Mouse (Mus musculus): ENCODE results near the gene Prg3. TPM values are rescaled to one million over a fixed set of nuclear protein-coding genes. Genes with fewer than 3 reads are reported as not detected.
A peak's percentile ranks its signal among the peaks of the same experiment; 100 is the strongest.

Gene Prg3
- total and polyA plus RNA-seq, 3 experiments, result not detected

DNA sequence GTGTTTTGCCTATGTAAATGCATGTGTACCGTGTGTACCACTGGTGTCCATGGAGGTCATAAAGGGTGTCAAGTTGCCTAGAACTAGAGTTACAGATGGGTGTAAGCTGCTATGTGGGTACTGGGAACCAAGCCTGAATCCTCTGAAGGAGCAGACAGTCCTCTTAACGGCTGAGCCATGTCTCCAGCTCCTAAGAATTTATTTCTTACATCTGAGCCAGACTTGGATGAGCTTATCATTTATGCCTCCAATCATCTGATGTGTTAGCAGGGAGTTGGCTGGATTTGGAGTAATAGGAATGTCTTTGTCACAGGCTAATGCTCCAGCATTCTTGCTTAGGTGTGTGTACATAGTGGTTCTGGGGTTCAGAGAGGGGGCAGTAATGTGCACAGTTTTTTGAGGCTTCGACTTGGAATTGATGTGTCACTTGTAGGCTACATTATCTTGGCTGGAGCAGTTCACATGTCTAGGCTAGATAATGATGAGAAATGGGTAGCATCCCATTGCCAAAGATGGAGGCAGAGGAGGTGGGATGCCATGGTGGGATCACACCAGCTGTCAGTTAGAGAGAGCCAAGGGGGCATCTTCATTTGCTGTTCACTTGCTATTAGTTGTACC lies 40.8 kb upstream of the Prg3 start:
- no peak overlapping the region for H3K9ac ChIP-seq (ENCODE audit: low read depth, low read length)
- peaks cover 40% of the 10 kb centered on the region for H3K36me3 ChIP-seq (ENCODE audit: control insufficient read depth, insufficient read depth, low read length)
- peaks cover 5% of the 10 kb centered on the region; the same call in 1 of the 2 replicates for H3K4me1 ChIP-seq (ENCODE audit: control insufficient read depth, insufficient read depth, low read length)
- DNase-seq, result no peak
- no peaks in the 10 kb centered on the region for H3K79me2 ChIP-seq (replicated peaks; ENCODE audit: control insufficient read depth, insufficient read depth, low read length)
- WGBS, result 68% methylated on average over 3 of the region's 3 CpGs
- H3K27me3 ChIP-seq (ENCODE audit: control insufficient read depth, insufficient read depth, low read length), result no peaks in the 10 kb centered on the region
- intact Hi-C loops (cut with DNase I), result no loop called here
- no peak for TF ChIP-seq EP300 (IDR thresholded peaks at IDR 0.05; ENCODE audit: insufficient read depth, low read depth, low read length)
- no peak overlapping the region for H3K4me3 ChIP-seq
- no peak overlapping the region for H3K27ac ChIP-seq

DNA sequence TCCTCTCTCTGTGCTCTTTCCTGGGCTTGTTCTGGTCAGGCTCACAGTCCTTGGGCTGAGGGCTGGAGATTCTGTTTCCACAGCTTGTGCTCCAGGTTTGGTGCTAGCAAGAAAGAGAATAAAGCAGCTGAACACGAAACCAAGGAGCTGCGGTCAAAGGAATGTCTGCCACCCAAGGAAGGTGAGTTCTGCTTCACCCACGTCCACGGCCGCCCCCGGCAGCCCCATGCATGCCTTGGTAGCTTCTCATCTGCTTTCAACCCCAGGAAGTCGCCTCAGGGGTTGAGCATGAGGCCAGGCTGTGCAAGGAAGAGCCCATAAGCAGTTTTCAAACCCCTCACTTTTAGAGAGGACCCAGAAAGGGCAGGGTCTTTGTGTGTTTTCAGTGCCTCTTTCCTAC lies 39.8 kb upstream of the Prg3 start:
- TF ChIP-seq CTCF (IDR thresholded peaks at IDR 0.05), result no peak
- no peak for TF ChIP-seq EP300 (IDR thresholded peaks at IDR 0.05; ENCODE audit: insufficient read depth, low read depth, low read length)
- no peak for TF ChIP-seq POLR2A (IDR thresholded peaks at IDR 0.05; ENCODE audit: insufficient read depth, low read depth, low read length)
- Histone ChIP-seq H3K9ac (ENCODE audit: low read depth, low read length) (no peak overlapping the region), H3K4me1 (ENCODE audit: control insufficient read depth, insufficient read depth, low read length) (peaks cover 5% of the 10 kb centered on the region; the same call in 1 of the 2 replicates), H3K79me2 (replicated peaks; ENCODE audit: control insufficient read depth, insufficient read depth, low read length) (no peaks in the 10 kb centered on the region), H3K4me3 (no peak overlapping the region), H3K36me3 (ENCODE audit: control insufficient read depth, insufficient read depth, low read length) (peaks cover 42% of the 10 kb centered on the region), H3K27ac (no peak overlapping the region), H3K27me3 (ENCODE audit: control insufficient read depth, insufficient read depth, low read length) (no peaks in the 10 kb centered on the region)
- intact Hi-C loops (cut with DNase I), result no loop called here
- 91% methylated on average over 7 of the region's 7 CpGs for WGBS
- no peak for DNase-seq

DNA sequence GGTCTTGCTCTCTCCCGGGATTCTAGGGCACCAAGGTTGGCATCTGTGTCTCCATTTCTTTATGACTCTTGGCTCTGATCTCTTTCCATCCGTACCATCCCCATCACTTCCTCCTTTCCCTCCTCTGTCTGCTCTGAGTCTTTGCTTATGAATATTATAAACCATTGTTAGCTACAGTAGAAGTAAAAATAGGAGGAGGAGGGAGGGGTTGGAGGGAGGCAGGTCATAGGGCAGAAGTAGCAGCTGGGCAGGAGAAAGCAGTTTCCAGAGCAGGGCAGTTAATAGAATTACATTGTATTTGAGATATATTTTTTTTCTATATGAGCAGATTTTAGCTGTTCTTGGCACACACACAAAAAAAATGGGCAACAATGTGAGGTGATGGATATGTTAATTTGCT lies 39.3 kb upstream of the Prg3 start:
- 62% methylated on average over 2 of the region's 2 CpGs for WGBS

DNA sequence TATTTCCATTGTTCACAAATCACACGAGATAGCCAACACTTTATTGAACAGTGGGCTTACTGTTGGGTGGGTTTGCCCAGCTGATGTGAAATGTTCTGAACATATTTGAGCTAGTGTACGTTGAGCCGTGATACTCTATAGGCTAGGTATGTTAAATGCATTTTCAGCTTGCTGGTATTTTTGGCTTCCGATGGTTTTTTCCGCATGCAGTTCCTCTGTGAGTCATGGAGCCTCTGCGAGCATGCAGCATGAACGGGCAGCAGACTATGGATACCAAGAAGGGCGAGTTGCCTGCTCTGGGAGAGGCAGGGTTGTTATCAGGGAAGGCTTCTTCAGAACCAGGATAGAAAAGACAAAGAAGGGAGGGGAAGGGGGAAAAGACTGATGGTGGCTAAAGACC lies 37.0 kb upstream of the Prg3 start:
- TF ChIP-seq CTCF (IDR thresholded peaks at IDR 0.05) (no peak), EP300 (IDR thresholded peaks at IDR 0.05; ENCODE audit: insufficient read depth, low read depth, low read length) (no peak), POLR2A (IDR thresholded peaks at IDR 0.05; ENCODE audit: insufficient read depth, low read depth, low read length) (no peak)
- DNase-seq, result no peak
- 58% methylated on average over 8 of the region's 8 CpGs for WGBS
- Histone ChIP-seq H3K79me2 (replicated peaks; ENCODE audit: control insufficient read depth, insufficient read depth, low read length) (no peaks in the 10 kb centered on the region), H3K27me3 (ENCODE audit: control insufficient read depth, insufficient read depth, low read length) (no peaks in the 10 kb centered on the region), H3K4me3 (no peak overlapping the region), H3K9ac (ENCODE audit: low read depth, low read length) (no peak overlapping the region), H3K4me1 (ENCODE audit: control insufficient read depth, insufficient read depth, low read length) (peaks cover 2% of the 10 kb centered on the region; the same call in 1 of the 2 replicates), H3K27ac (no peak overlapping the region), H3K36me3 (ENCODE audit: control insufficient read depth, insufficient read depth, low read length) (peaks cover 33% of the 10 kb centered on the region)
- intact Hi-C loops (cut with DNase I), result no loop called here

More for the DNA sequence above, 39.3 kb upstream of the Prg3 start:
- Histone ChIP-seq H3K36me3 (ENCODE audit: control insufficient read depth, insufficient read depth, low read length) (peaks cover 42% of the 10 kb centered on the region), H3K4me3 (no peak overlapping the region), H3K79me2 (replicated peaks; ENCODE audit: control insufficient read depth, insufficient read depth, low read length) (no peaks in the 10 kb centered on the region), H3K27me3 (ENCODE audit: control insufficient read depth, insufficient read depth, low read length) (no peaks in the 10 kb centered on the region), H3K9ac (ENCODE audit: low read depth, low read length) (no peak overlapping the region), H3K4me1 (ENCODE audit: control insufficient read depth, insufficient read depth, low read length) (peaks cover 5% of the 10 kb centered on the region; the same call in 1 of the 2 replicates), H3K27ac (no peak overlapping the region)
- intact Hi-C loops (cut with DNase I), result no loop called here
- no peak for DNase-seq
- TF ChIP-seq EP300 (IDR thresholded peaks at IDR 0.05; ENCODE audit: insufficient read depth, low read depth, low read length), result no peak
- no peak for TF ChIP-seq CTCF (IDR thresholded peaks at IDR 0.05)
- no peak for TF ChIP-seq POLR2A (IDR thresholded peaks at IDR 0.05; ENCODE audit: insufficient read depth, low read depth, low read length)

DNA sequence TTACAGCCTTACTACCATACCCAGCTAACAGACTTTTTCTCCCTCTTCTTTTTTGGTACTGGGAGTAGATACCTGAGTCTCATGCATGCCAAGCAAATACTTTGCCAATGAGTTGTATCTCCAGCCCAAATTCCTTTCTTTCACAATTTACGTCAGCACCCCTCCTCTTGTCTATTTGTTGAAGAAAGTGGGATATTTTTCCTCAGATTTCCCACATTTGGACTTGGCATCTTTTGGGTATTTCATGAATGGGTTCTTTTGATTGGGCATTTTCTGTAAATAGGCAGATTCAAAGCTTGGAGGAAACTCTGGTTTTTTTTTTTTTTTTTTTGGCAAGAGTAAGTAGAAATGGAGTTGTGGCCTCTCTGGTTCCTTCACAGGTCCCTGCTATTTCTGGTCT lies 35.8 kb upstream of the Prg3 start:
- H3K27ac ChIP-seq, result no peak overlapping the region
- TF ChIP-seq POLR2A (IDR thresholded peaks at IDR 0.05; ENCODE audit: insufficient read depth, low read depth, low read length), result no peak
- TF ChIP-seq CTCF (IDR thresholded peaks at IDR 0.05), result no peak
- no peak for TF ChIP-seq EP300 (IDR thresholded peaks at IDR 0.05; ENCODE audit: insufficient read depth, low read depth, low read length)

DNA sequence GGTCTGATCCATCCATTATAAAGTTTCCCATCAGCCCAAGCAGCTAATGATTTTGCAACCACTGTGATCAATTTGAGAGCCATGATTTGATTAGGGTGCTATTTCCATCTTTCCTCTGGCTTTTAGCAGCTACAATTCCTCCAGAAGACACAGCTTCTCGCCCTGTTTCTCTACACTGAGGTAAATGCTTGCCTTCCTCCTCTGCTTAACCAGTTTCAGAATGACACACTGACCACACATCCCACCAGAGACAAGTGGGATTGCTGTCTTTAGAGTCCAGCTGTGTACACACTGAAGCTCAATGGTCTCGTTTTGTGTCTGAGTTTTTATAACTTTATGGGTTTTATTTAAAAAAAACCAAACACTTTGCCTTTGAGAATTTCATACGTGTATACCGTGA lies 35.3 kb upstream of the Prg3 start:
- Histone ChIP-seq H3K79me2 (replicated peaks; ENCODE audit: control insufficient read depth, insufficient read depth, low read length) (no peaks in the 10 kb centered on the region), H3K4me1 (ENCODE audit: control insufficient read depth, insufficient read depth, low read length) (no peaks in the 10 kb centered on the region; the same call in 1 of the 2 replicates), H3K36me3 (ENCODE audit: control insufficient read depth, insufficient read depth, low read length) (peaks cover 21% of the 10 kb centered on the region), H3K9ac (ENCODE audit: low read depth, low read length) (no peak overlapping the region), H3K4me3 (no peak overlapping the region), H3K27me3 (ENCODE audit: control insufficient read depth, insufficient read depth, low read length) (no peaks in the 10 kb centered on the region), H3K27ac (no peak overlapping the region)
- WGBS, result 74% methylated on average over 4 of the region's 4 CpGs
- DNase-seq, result peak in 1 of 2 experiments; percentile 1
- intact Hi-C loops (cut with DNase I), result no loop called here
- TF ChIP-seq POLR2A (IDR thresholded peaks at IDR 0.05; ENCODE audit: insufficient read depth, low read depth, low read length) (no peak), CTCF (IDR thresholded peaks at IDR 0.05) (no peak), EP300 (IDR thresholded peaks at IDR 0.05; ENCODE audit: insufficient read depth, low read depth, low read length) (no peak)

More for the DNA sequence above, 35.8 kb upstream of the Prg3 start:
- intact Hi-C loops (cut with DNase I), result no loop called here
- 80% methylated on average over 1 of the region's 1 CpGs for WGBS
- Histone ChIP-seq H3K9ac (ENCODE audit: low read depth, low read length) (no peak overlapping the region), H3K4me1 (ENCODE audit: control insufficient read depth, insufficient read depth, low read length) (peaks cover 2% of the 10 kb centered on the region; the same call in 1 of the 2 replicates), H3K79me2 (replicated peaks; ENCODE audit: control insufficient read depth, insufficient read depth, low read length) (no peaks in the 10 kb centered on the region), H3K27me3 (ENCODE audit: control insufficient read depth, insufficient read depth, low read length) (no peaks in the 10 kb centered on the region), H3K36me3 (ENCODE audit: control insufficient read depth, insufficient read depth, low read length) (peaks cover 24% of the 10 kb centered on the region), H3K4me3 (no peak overlapping the region)
- DNase-seq, result peak in 1 of 2 experiments; percentile 1

Data from heart, adult 2 months (tissue).